Comparison of ENCODE assay signal across 8 mouse cellular contexts in genomic region chr13:19158484-19158883, GRCm38 (mm10).
DNase-seq lines count a peak whose midpoint lies in the region; TF ChIP-seq lines count a peak whose summit lies in the region.

No protein-coding gene starts in this region.

- H3K27me3 ChIP-seq in small intestine, adult 2 months (ENCODE audit: control insufficient read depth, insufficient read depth, low read length) = no peaks in the 10 kb centered on the region

- H3K4me1 ChIP-seq in small intestine, adult 2 months (ENCODE audit: control insufficient read depth, insufficient read depth, insufficient read length, low read length) = no peaks in the 10 kb centered on the region

- no peak for TF ChIP-seq POLR2A in small intestine, adult 2 months (IDR thresholded peaks at IDR 0.05; ENCODE audit: low read depth, low read length)

- intact Hi-C loops in heart, postnatal 25 days (cut with DNase I) = loop anchor here (5.0 kb wide), 1 partner anchor 524 kb away; no protein-coding TSS in a partner anchor
- intact Hi-C loops in heart, postnatal 14 days (cut with DNase I) = loop anchor here (5.0 kb wide), 1 partner anchor 524 kb away; no protein-coding TSS in a partner anchor
- intact Hi-C loops in left cerebral cortex, postnatal 4 days (cut with DNase I) = loop anchor here (10.0 kb wide), 1 partner anchor 486 kb away; no protein-coding TSS in a partner anchor

- peak; percentile 33 for DNase-seq in heart, adult 8-10 months (ENCODE audit: low spot score)
- no peak for DNase-seq in heart, postnatal 25 days (ENCODE audit: low spot score)
- peak; percentile 41 for DNase-seq in urinary bladder, postnatal 14 days (ENCODE audit: low spot score)
- no peak for DNase-seq in urinary bladder, postnatal 4 days (ENCODE audit: low spot score in 2 of 2)
- peak; percentile 81 to 90 for DNase-seq in cerebellum, postnatal 10 days
- peak; percentile 9 to 57 for DNase-seq in heart, postnatal 14 days
- peak; percentile 43 for DNase-seq in left cerebral cortex, postnatal 4 days

- H3K4me3 ChIP-seq in small intestine, adult 2 months (ENCODE audit: low read depth, low read length) = no peak overlapping the region

- H3K27ac ChIP-seq in small intestine, adult 2 months (ENCODE audit: insufficient read depth, low read depth, low read length) = no peak overlapping the region

- no peaks in the 10 kb centered on the region for H3K36me3 ChIP-seq in small intestine, adult 2 months (ENCODE audit: control insufficient read depth, insufficient read depth, low read length)

- 22% methylated on average over 4 of the region's 4 CpGs for WGBS in small intestine, adult 2 months

- TF ChIP-seq CTCF in small intestine, adult 2 months (IDR thresholded peaks at IDR 0.05; ENCODE audit: extremely low read depth, insufficient read length, insufficient replicate concordance, low read depth, low read length) = peak; percentile 18; the same call in 1 of the 2 replicates

Comparison
In these comparisons a context has a peak if more than half of its experiments do, and no peak if none do; other contexts are left out.
1. DNase-seq: peak in heart, adult 8-10 months (single experiment), urinary bladder, postnatal 14 days (single experiment), cerebellum, postnatal 10 days (2 of 2), heart, postnatal 14 days (2 of 2) and left cerebral cortex, postnatal 4 days (single experiment); none in heart, postnatal 25 days (single experiment) and urinary bladder, postnatal 4 days (0 of 2).